Mouse (Mus musculus) E14TG2a.4 (cell line): Measurements from ENCODE around the gene Lrrc26.

Experiments used
- CTCF ChIP-seq: conservative IDR thresholded peaks from 2 replicates; pipeline ENCODE4 v1.5.1; 2014; ENCODE audit warnings: low read length
- NANOG ChIP-seq: IDR thresholded peaks from 2 replicates; pipeline ENCODE4 v1.6.1; 2014; ENCODE audit warnings: borderline replicate concordance, low read length, mixed read lengths

GRCm38 (mm10) chr2:25240310-25240709 is 49.4 kb upstream of the Lrrc26 start:
- TF ChIP-seq CTCF (no peak), NANOG (no peak)
